Mouse (Mus musculus) kidney, postnatal 0 days (tissue): ENCODE results near the gene Hivep1. TPM values are rescaled to one million over a fixed set of nuclear protein-coding genes. Genes with fewer than 3 reads are reported as not detected.

Source experiments
- ATAC-seq: fragments of 200-750 bp; cut with Nextera tagmentation; replicated peaks from 2 replicates; pipeline ENCODE4 v1.8.0; 2017; ENCODE audit warnings: low read depth, moderate number of reproducible peaks, moderate TSS enrichment, moderate library complexity; ENCODE audit not compliant: low FRiP score
- DNase-seq: peaks from one replicate; pipeline ENCODE4 v3.0.0-alpha.2; 2016; ENCODE audit warnings: low spot score
- H3K27ac ChIP-seq: fragments of 300-500 bp; sonication (generic); 2 replicates; pipeline ENCODE4 v1.5.1; 2014; ENCODE audit warnings: mild to moderate bottlenecking
- H3K27me3 ChIP-seq: fragments of 300-500 bp; sonication (generic); 2 replicates; pipeline ENCODE4 v1.6.1; 2014; ENCODE audit warnings: low read length, mixed read lengths; ENCODE audit not compliant: insufficient read depth
- H3K36me3 ChIP-seq: fragments of 300-500 bp; sonication (generic); 2 replicates; pipeline ENCODE4 v1.6.1; 2014; ENCODE audit warnings: low read length, mixed read lengths; ENCODE audit not compliant: insufficient read depth
- H3K4me1 ChIP-seq: fragments of 300-500 bp; sonication (generic); replicated peaks from 2 replicates; pipeline ENCODE4 v1.6.1; 2014; ENCODE audit warnings: antibody characterized with exemption, low read length, mixed read lengths; ENCODE audit not compliant: insufficient read depth
- H3K4me2 ChIP-seq: fragments of 300-500 bp; sonication (generic); 2 replicates; pipeline ENCODE4 v1.6.1; 2014; ENCODE audit warnings: mild to moderate bottlenecking, low read length, moderate library complexity, mixed read lengths
- H3K4me3 ChIP-seq: fragments of 300-500 bp; sonication (generic); replicated peaks from 2 replicates; pipeline ENCODE4 v1.5.1; 2014; ENCODE audit warnings: low read depth, low read length
- H3K9ac ChIP-seq: fragments of 300-500 bp; sonication (generic); 2 replicates; pipeline ENCODE4 v1.6.1; 2014; ENCODE audit warnings: low read depth, low read length
- H3K9me3 ChIP-seq: fragments of 300-500 bp; sonication (generic); replicated peaks from 2 replicates; pipeline ENCODE4 v1.6.1; 2016; ENCODE audit warnings: low read length, inconsistent platforms, mixed read lengths
- CTCF ChIP-seq: IDR thresholded peaks from 2 replicates; pipeline ENCODE4 v1.5.1; 2016; ENCODE audit warnings: antibody characterized with exemption, low read depth, mild to moderate bottlenecking, moderate library complexity
- WGBS: fragments of 180-500 bp; shearing (Covaris S2); extraction: QIAGEN DNeasy Blood & Tissue Kit; methylation state at CpG from one replicate; pipeline ENCODE4 v1.1.7; 2014; 5-methylcytosine and 5-hydroxymethylcytosine counted together
- polyA plus RNA-seq: library from polyadenylated mRNA; unstranded; fragments of >200 nt; fragmentation: Nextera tagmentation; extraction: Ambion mirVana; gene quantifications from 2 replicates; pipeline ENCODE4 v1.2.1, GENCODE M21; 2015

Hivep1 gene
- polyA plus RNA-seq, 1 experiment from 2014 or later, result 10.6 TPM

DNA sequence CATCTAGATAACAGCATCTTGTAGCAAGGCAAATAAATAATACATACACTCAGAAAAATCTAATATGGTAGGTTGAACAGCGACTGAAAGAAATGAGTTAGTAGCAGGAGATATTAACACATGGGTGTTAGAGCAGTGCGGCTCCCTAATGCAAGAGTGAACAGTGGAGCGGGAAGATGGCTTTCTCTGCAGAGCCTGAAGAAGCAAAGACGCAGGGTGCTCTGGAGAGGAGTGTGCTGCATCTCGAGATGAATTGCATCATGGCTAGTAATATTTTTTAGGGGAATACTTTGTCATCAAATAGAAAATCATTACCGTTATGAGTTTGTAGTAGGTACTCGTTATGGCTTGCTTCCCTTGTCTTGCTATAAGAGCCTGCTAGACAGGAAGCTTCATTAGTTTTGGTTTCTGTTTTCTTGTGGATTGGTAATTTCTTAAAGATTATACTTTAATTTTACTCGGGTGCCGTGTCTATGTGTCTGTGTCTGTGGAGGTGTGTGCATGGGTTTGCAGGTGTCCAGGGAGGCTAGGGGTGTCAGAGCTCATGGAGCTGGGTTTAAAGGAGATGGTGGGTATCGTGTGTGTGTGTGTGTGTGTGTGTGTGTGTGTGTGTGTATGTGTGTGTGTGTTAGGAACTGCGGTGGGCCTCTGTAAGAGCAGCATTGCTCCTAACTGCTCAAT, 51.8 kb downstream of the Hivep1 start:
- Histone ChIP-seq H3K27me3 (no peaks in the 10 kb centered on the region), H3K9me3 (no peaks in the 10 kb centered on the region), H3K4me2 (peak overlapping the region; percentile 6; the same call in 1 of the 2 replicates), H3K27ac (no peak overlapping the region), H3K4me1 (peaks cover 4% of the 10 kb centered on the region; the same call in 1 of the 2 replicates), H3K9ac (no peak overlapping the region), H3K4me3 (no peak overlapping the region), H3K36me3 (no peaks in the 10 kb centered on the region)
- ATAC-seq (no peak), DNase-seq (no peak)
- WGBS, result 72% methylated on average over 11 of the region's 11 CpGs
- TF ChIP-seq CTCF, result no peak

DNA sequence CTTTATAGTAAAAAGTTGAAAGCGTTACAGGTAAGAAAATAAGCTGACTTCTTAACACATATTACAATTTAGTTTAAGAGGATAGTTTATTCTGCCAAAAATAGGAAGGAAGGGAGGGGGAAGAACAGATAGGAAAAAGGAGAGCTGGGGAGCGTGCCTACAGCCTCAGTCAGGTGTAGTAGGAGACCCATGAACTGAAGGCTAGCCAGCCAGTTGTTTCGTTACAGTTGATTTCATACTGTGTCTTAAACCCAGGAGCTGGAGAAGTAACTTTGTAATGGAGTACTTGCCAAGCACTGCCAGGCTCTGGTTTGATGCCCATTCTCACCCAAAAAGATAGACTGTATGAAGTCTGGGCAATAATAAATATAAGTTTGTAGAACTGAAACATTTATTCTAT, 52.5 kb downstream of the Hivep1 start:
- 79% methylated on average over 3 of the region's 3 CpGs for WGBS
- H3K9me3 ChIP-seq, result no peaks in the 10 kb centered on the region
- no peak for DNase-seq
- no peak for ATAC-seq
- no peak overlapping the region for H3K27ac ChIP-seq
- H3K4me2 ChIP-seq, result no peak overlapping the region
- H3K27me3 ChIP-seq, result no peaks in the 10 kb centered on the region
- no peaks in the 10 kb centered on the region for H3K36me3 ChIP-seq
- H3K9ac ChIP-seq, result no peak overlapping the region
- H3K4me3 ChIP-seq, result no peak overlapping the region
- no peak for TF ChIP-seq CTCF
- H3K4me1 ChIP-seq, result peaks cover 4% of the 10 kb centered on the region; the same call in 1 of the 2 replicates

DNA sequence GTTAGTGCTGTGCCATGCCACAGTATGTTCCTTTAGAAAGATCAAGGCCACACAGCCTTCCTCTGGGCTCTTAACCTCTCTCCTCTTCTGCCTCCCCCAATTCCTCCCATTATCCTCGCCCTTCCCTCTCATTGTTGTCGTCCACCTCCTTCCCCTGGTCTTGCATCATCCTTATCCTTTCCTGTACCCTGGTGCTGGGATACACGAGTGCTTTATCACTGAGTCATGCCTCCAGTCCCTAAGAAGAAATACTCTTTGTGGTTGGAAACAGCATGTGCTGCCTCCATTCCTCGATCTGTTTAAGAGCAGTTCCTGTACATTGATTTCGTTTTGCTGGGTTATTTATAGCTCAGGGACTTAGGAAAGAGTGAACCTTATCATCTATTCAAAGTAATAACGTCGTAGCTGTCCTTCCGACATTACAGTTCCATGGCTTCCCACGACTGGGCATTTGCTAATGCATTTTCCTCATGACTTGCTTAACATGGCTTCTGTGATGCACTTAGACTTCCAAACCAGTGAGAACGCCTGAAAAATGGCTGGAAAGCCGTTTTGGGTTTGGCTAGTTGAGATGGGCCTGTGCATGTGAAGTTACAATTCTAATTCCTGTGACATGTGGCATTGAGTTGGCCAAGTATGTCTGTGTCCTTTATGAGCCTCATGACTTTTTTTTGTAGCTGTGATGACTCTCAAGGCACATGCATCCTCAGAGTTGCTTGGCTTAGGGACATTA, 56.8 kb downstream of the Hivep1 start:
- H3K4me3 ChIP-seq, result no peak overlapping the region
- H3K4me2 ChIP-seq, result no peak overlapping the region
- no peak for DNase-seq
- H3K9me3 ChIP-seq, result no peaks in the 10 kb centered on the region
- no peaks in the 10 kb centered on the region for H3K27me3 ChIP-seq
- 59% methylated on average over 11 of the region's 11 CpGs for WGBS
- no peaks in the 10 kb centered on the region for H3K36me3 ChIP-seq
- H3K4me1 ChIP-seq, result no peaks in the 10 kb centered on the region
- H3K9ac ChIP-seq, result no peak overlapping the region
- H3K27ac ChIP-seq, result no peak overlapping the region
- ATAC-seq, result no peak
- no peak for TF ChIP-seq CTCF

DNA sequence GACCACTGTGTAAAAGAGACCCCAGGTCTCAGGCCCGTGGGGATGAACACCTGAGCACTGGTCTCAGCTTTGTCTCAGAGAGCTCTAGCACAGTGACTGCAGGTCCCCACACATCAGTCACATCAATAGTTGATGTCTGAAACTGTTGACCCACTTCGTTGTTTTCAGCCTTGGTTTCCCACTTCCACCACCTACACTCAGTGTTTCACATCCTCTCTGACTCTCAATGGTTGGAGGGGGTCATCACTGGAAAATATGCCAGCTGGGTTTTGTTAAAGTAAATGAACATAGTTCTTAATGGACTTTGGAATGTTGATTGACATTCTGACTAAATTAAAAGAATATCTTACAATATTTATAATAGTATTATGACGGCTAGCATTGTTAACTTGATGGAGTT, 58.6 kb downstream of the Hivep1 start:
- Histone ChIP-seq H3K27me3 (no peaks in the 10 kb centered on the region), H3K36me3 (no peaks in the 10 kb centered on the region), H3K4me3 (no peak overlapping the region), H3K4me1 (no peaks in the 10 kb centered on the region), H3K9me3 (no peaks in the 10 kb centered on the region), H3K9ac (no peak overlapping the region), H3K27ac (no peak overlapping the region), H3K4me2 (no peak overlapping the region)
- ATAC-seq, result no peak
- WGBS, result 89% methylated on average over 3 of the region's 3 CpGs
- DNase-seq, result no peak
- TF ChIP-seq CTCF, result no peak

DNA sequence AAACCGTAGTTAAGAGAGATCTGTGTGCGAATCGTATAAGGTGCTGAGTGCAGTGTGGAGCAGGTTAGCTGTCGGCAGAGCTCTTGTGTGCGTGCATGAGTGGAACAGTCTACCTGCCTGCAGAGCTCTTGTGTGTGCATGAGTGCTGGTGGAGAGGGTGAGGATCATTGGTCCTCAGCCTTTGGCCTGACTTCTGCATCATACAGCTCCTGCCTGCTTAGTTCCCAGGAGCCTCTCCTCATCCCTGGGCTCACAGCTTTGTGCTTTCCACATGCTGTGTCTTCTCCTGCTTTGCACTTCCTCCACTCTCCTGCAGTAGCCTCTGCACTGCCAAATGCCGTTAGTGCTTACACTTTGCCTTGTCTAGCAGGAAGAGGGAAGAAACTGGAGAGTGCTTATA, 60.2 kb downstream of the Hivep1 start:
- no peak for TF ChIP-seq CTCF
- Histone ChIP-seq H3K36me3 (no peaks in the 10 kb centered on the region), H3K4me2 (no peak overlapping the region), H3K4me3 (no peak overlapping the region), H3K4me1 (no peaks in the 10 kb centered on the region), H3K9ac (no peak overlapping the region), H3K27me3 (no peaks in the 10 kb centered on the region), H3K27ac (no peak overlapping the region), H3K9me3 (no peaks in the 10 kb centered on the region)
- ATAC-seq (no peak), DNase-seq (no peak)
- WGBS, result 81% methylated on average over 6 of the region's 6 CpGs

DNA sequence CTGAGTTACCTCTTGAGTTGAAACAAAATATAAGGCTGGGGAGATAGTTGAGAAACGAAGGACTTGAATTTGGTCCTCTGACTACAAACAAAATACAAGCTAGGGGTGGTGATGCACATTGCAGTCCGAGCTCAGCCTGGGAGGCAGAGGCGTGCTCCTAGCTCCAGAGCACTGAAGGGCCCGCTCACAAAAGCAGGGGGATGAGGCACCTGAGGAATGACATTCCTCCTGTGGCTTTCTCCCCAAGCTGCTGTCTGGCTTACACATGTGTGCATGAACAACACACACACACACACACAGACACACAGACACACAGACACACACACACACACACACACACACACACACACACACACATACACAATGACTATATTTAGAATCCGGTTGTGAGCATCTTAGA, 60.9 kb downstream of the Hivep1 start:
- H3K27ac ChIP-seq, result no peak overlapping the region
- no peaks in the 10 kb centered on the region for H3K27me3 ChIP-seq
- DNase-seq, result no peak
- 64% methylated on average over 5 of the region's 5 CpGs for WGBS
- no peak overlapping the region for H3K9ac ChIP-seq
- ATAC-seq, result no peak
- no peak overlapping the region for H3K4me2 ChIP-seq
- H3K9me3 ChIP-seq, result no peaks in the 10 kb centered on the region
- no peaks in the 10 kb centered on the region for H3K36me3 ChIP-seq
- no peak for TF ChIP-seq CTCF
- H3K4me3 ChIP-seq, result no peak overlapping the region
- no peaks in the 10 kb centered on the region for H3K4me1 ChIP-seq
